Mouse (Mus musculus) thymus, postnatal 0 days (tissue): ENCODE measurements around the gene Spindoc. TPM values are rescaled to one million over a fixed set of nuclear protein-coding genes. Genes with fewer than 3 reads are reported as not detected.

ENCODE experiments used
- microRNA-seq: library from miRNA; unstranded; fragments of <30 nt; microRNA quantifications from one replicate; pipeline ENCODE4, GENCODE M21; 2016; ENCODE audit warnings: borderline number of aligned reads
- polyA plus RNA-seq: library from polyadenylated mRNA; unstranded; fragments of >200 nt; fragmentation: Nextera tagmentation; extraction: Ambion mirVana; gene quantifications from 2 replicates; pipeline ENCODE4 v1.2.1, GENCODE M21; 2015

Gene Spindoc
- polyA plus RNA-seq, 1 experiment from 2014 or later: 35.2 TPM

Small RNA genes lying within 50 kb of the gene (microRNA-seq; reads per million reads assigned to microRNA genes)
- 1.7 reads per million for gene Mir6991

Other genes with a start within 250 kb of the Spindoc start
- gene Otub1, start 176.7 kb downstream of the Spindoc start, polyA plus RNA-seq: 166 TPM in 2 replicates
- gene Cox8a, start 165.4 kb downstream of the Spindoc start, polyA plus RNA-seq: 1,177 and 1,274 TPM in 2 replicates
- gene Naa40, start 141.8 kb downstream of the Spindoc start, polyA plus RNA-seq: 63.9 TPM in 2 replicates
- 7.3 and 8.1 TPM in 2 replicates for gene Rcor2, start 115.7 kb downstream of the Spindoc start, polyA plus RNA-seq
- 48.1 and 65.1 TPM in 2 replicates for gene Mark2, start 41.1 kb downstream of the Spindoc start, polyA plus RNA-seq
- 5.8 and 7.1 TPM in 2 replicates for gene 2700081O15Rik, start 34.6 kb upstream of the Spindoc start, polyA plus RNA-seq
- gene Rtn3, start 100.3 kb upstream of the Spindoc start, polyA plus RNA-seq: 192 and 207 TPM in 2 replicates
- 14.0 and 14.6 TPM in 2 replicates for gene Atl3, start 111.0 kb upstream of the Spindoc start, polyA plus RNA-seq
- 27.1 and 28.4 TPM in 2 replicates for gene Pla2g16, start 174.5 kb upstream of the Spindoc start, polyA plus RNA-seq
- gene Lgals12, start 224.2 kb upstream of the Spindoc start, polyA plus RNA-seq: 0.12 and 0.26 TPM in 2 replicates
- gene Hrasls5, start 229.5 kb upstream of the Spindoc start, polyA plus RNA-seq: 0.13 and 0.17 TPM in 2 replicates